Mouse (Mus musculus): ENCODE measurements around the gene Gdpd4. TPM values are rescaled to one million over a fixed set of nuclear protein-coding genes. Genes with fewer than 3 reads are reported as not detected.

Gene Gdpd4
- polyA plus RNA-seq (2015; fragmentation: Nextera tagmentation; extraction: Ambion mirVana): 0.10 and 0.15 TPM in 2 replicates

DNA sequence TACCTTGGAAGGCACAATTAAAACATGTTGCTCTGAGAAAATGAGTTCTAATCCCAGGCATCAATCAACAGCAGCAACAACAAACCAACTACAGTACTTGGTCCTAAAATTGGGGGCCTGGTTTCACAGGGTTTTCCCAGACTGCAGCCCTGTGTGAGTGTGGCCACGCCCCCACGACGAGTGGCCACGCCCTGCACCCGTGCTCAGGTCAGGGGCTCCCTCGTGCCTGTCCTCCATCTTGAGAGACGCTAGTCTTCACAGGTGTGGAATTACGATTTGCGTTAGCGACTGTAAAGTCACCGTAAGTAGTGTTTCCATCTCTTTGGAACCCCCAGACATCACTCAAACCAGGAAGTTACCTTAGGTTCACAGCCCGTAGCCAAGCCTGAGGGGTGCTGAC lies at the start of gene Gdpd4:
Gdpd4 (plus strand) TSS at position 214 of the 400 bp plus-strand sequence.
- H3K27ac ChIP-seq (replicated peaks): no peak within 1 kb of the TSS
- no peaks in the 10 kb centered on the region for H3K36me3 ChIP-seq
- no peak within 1 kb of the TSS for H3K4me2 ChIP-seq
- WGBS: 82% methylated on average over 12 of the region's 12 CpGs
- H3K9me3 ChIP-seq: no peaks in the 10 kb centered on the region
- H3K27me3 ChIP-seq: no peaks in the 10 kb centered on the region
- no peak within 1 kb of the TSS for H3K9ac ChIP-seq
- no peak for ATAC-seq (ENCODE audit: low read depth)
- no peaks in the 10 kb centered on the region for H3K4me1 ChIP-seq (replicated peaks)
- H3K4me3 ChIP-seq: no peak within 1 kb of the TSS

DNA sequence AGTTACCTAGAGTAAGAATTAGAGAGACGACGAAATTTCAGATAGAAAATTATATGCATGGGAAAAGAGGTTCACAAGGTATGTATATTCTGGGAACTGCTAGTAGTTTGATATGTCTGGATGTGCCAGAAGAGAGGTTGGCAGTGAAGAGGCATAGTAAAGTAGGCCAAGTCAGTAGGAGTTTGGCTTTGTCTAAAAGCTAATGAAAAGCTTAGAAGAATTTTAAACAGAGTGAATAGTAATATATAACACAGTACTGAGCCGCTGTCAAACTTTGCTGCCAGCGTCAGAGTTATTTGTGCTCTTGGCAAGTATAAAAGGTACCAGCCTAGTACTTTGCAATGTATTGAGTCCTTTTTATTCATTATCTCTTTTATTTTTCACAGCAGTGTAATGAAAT lies 47.4 kb upstream of the Gdpd4 start:
- WGBS: 80% methylated on average over 4 of the region's 4 CpGs
- no peaks in the 10 kb centered on the region for H3K9me3 ChIP-seq
- H3K4me2 ChIP-seq: no peak overlapping the region
- no peaks in the 10 kb centered on the region for H3K27me3 ChIP-seq
- no peak overlapping the region for H3K9ac ChIP-seq
- no peak overlapping the region for H3K27ac ChIP-seq (replicated peaks)
- peaks cover 11% of the 10 kb centered on the region for H3K36me3 ChIP-seq
- no peak overlapping the region for H3K4me3 ChIP-seq
- no peak for ATAC-seq (ENCODE audit: low read depth)
- H3K4me1 ChIP-seq (replicated peaks): no peaks in the 10 kb centered on the region

DNA sequence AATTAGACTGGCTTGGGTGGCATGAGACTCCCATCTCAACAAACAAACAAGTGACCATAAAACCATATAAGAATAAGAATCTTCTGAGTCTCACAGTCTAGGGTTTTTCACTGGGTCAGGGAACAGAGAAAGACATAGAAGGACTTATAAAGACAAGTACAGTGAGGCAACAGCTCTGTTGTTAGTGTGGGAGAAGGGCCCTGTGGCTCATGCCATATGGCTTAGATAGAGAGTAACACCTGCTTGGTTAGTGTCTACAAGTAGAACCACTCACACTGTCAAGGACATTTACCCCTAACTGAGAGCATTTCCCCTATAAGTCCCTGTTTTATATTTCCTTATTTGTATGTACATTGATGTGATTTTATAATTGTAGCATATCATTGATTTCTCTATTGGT lies 46.4 kb upstream of the Gdpd4 start:
- Histone ChIP-seq H3K9ac (no peak overlapping the region), H3K27ac (replicated peaks) (no peak overlapping the region), H3K9me3 (no peaks in the 10 kb centered on the region), H3K4me1 (replicated peaks) (no peaks in the 10 kb centered on the region), H3K27me3 (no peaks in the 10 kb centered on the region), H3K4me2 (no peak overlapping the region), H3K4me3 (no peak overlapping the region), H3K36me3 (peaks cover 5% of the 10 kb centered on the region)
- ATAC-seq (ENCODE audit: low read depth): no peak

DNA sequence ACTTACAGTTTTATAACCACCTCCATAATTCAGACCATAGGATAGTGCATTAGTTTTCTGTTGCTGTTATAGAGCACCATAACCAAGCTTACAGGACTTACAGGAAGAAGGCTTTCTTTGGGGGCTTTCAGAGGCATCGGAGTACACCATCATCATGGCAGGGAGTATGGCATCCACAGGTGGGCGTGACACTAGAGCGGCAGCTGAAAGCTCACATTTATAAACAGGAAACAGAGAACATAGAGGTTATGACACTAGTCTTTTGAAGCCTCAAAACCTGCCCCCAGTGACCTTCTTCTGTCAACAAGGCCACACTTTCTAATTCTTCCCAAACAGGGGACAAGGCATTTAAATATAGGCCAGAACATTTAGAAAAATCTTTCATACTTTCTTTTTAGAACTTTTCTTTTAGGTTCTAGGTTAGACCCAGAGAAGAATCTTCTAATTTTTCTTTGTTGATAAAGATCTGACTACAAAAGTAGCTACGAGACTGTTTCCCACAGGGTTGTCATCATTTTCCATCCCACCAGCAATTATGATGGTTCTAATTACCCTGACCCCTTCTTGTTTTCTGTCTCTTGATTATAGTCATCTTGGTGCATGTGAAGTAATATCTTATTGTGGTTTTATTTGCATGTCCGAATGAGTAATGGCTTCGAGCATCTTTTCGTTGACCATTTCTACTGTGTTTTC lies 41.8 kb upstream of the Gdpd4 start:
- ATAC-seq (ENCODE audit: low read depth): no peak

DNA sequence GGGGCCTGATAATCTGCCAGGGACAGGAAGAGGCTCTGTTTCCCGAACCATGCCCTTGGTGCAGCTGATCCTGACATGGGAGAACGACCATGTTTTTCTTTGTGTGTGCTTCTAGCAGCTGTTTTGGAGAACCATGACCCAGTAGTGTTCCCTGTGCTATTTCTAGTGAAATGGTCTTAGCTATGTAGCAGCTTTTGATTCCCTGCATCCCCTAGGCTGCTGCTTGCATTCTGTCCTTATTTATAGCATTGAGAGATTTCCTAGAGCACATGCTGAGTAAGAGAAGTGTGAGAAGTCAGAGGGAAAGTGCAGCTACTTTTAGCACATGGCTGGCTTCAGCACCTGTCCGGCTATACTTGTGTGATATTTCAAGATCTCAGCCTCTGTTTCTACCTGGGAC lies 8.1 kb upstream of the Gdpd4 start:
- H3K27me3 ChIP-seq: no peaks in the 10 kb centered on the region
- no peak overlapping the region for H3K4me3 ChIP-seq
- H3K27ac ChIP-seq (replicated peaks): no peak overlapping the region
- no peaks in the 10 kb centered on the region for H3K9me3 ChIP-seq
- no peak overlapping the region for H3K9ac ChIP-seq
- no peaks in the 10 kb centered on the region for H3K4me1 ChIP-seq (replicated peaks)
- WGBS: 87% methylated on average over 3 of the region's 3 CpGs
- ATAC-seq (ENCODE audit: low read depth): no peak
- peaks cover 56% of the 10 kb centered on the region for H3K36me3 ChIP-seq
- H3K4me2 ChIP-seq: no peak overlapping the region

More for the DNA sequence above, 41.8 kb upstream of the Gdpd4 start:
- 87% methylated on average over 7 of the region's 7 CpGs for WGBS
- H3K36me3 ChIP-seq: no peaks in the 10 kb centered on the region
- H3K4me3 ChIP-seq: no peak overlapping the region
- no peaks in the 10 kb centered on the region for H3K9me3 ChIP-seq
- H3K4me1 ChIP-seq (replicated peaks): no peaks in the 10 kb centered on the region
- no peaks in the 10 kb centered on the region for H3K27me3 ChIP-seq
- no peak overlapping the region for H3K9ac ChIP-seq
- no peak overlapping the region for H3K27ac ChIP-seq (replicated peaks)
- no peak overlapping the region for H3K4me2 ChIP-seq

DNA sequence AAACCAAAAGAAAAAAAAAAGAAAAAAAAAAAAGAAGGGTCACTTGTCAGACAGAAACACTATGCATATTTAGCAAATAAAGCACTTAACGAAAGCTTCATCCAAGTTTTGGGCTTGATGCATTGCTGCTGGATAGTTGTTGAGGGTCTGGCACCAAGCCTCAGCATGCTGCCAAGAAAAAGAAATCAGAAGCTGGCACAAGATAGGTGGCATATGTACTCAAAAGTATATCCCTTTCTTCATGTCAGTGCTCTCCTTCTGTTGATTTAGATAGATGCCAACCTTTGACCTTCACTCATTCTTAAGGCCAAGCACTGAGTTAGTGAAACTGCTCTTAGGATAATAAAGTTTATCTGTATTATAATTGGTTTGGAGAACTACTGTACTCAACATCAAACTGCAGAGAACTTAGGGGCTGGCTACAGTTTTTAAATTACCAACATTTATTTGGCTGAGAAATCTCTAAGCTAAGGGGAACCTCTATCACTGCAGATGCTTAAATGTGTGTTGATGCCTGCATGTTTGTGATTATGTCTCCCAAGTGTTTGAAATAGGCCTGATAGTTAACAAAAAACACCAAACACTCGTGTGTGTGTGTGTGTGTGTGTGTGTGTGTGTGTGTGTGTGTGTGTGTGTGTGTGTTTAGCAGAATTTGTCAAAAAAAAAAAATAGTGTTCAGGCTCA lies 4.8 kb upstream of the Gdpd4 start:
- no peak overlapping the region for H3K4me2 ChIP-seq
- H3K36me3 ChIP-seq: peaks cover 26% of the 10 kb centered on the region
- H3K27ac ChIP-seq (replicated peaks): no peak overlapping the region
- H3K9me3 ChIP-seq: no peaks in the 10 kb centered on the region
- WGBS: 85% methylated on average over 2 of the region's 2 CpGs
- H3K9ac ChIP-seq: no peak overlapping the region
- no peak for ATAC-seq (ENCODE audit: low read depth)
- H3K4me1 ChIP-seq (replicated peaks): no peaks in the 10 kb centered on the region
- no peak overlapping the region for H3K4me3 ChIP-seq
- no peaks in the 10 kb centered on the region for H3K27me3 ChIP-seq

DNA sequence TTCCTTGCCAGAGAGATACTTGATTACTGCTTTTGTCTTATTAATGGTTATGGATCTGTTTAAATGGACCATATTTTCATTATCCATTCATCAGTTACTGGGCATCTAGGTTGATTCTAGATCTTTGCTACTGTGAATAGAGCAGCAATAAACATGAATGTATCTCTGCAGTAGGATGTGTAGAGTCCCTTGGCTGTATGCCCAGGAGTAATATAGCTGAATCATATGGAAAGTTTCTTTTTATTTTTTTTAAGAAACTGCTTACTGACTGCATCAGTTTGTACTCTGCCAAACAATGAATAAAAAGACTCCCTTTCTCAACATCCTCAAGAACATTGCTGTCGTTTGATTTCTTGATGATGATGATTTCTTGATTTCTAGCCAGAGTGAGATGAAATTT lies 6.1 kb downstream of the Gdpd4 start:
- no peak overlapping the region for H3K9ac ChIP-seq
- H3K27ac ChIP-seq (replicated peaks): no peak overlapping the region
- no peaks in the 10 kb centered on the region for H3K36me3 ChIP-seq
- 80% methylated on average over 1 of the region's 1 CpGs for WGBS
- no peaks in the 10 kb centered on the region for H3K27me3 ChIP-seq
- no peaks in the 10 kb centered on the region for H3K4me1 ChIP-seq (replicated peaks)
- peaks cover 1% of the 10 kb centered on the region; the same call in 1 of the 2 replicates for H3K9me3 ChIP-seq
- ATAC-seq (ENCODE audit: low read depth): no peak
- H3K4me3 ChIP-seq: no peak overlapping the region
- no peak overlapping the region for H3K4me2 ChIP-seq

DNA sequence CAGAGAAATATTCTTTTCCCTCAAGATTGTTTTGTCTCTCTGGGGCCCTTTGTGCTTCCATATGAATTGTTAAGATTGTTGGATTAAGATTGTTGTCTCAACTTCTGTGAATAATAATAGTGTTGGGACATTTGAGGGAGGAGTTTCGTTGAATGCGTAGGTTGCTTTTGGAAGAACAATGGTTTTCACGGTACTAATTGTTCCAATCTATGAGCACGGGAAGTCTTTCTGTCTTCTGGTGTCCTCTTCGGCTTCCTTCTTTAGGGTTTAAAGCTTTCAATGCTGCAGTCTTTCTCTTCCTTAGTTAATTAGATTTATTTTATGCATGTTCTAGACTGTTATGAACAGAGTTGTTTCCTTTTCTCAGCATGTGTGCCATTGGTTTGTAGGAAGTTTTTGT lies 7.2 kb downstream of the Gdpd4 start:
- H3K9me3 ChIP-seq: peaks cover 6% of the 10 kb centered on the region; the same call in 1 of the 2 replicates
- no peak overlapping the region for H3K9ac ChIP-seq
- no peak overlapping the region for H3K27ac ChIP-seq (replicated peaks)
- WGBS: 82% methylated on average over 5 of the region's 5 CpGs
- H3K4me1 ChIP-seq (replicated peaks): no peaks in the 10 kb centered on the region
- H3K4me2 ChIP-seq: no peak overlapping the region
- no peaks in the 10 kb centered on the region for H3K36me3 ChIP-seq
- H3K27me3 ChIP-seq: no peaks in the 10 kb centered on the region
- ATAC-seq (ENCODE audit: low read depth): no peak
- no peak overlapping the region for H3K4me3 ChIP-seq

DNA sequence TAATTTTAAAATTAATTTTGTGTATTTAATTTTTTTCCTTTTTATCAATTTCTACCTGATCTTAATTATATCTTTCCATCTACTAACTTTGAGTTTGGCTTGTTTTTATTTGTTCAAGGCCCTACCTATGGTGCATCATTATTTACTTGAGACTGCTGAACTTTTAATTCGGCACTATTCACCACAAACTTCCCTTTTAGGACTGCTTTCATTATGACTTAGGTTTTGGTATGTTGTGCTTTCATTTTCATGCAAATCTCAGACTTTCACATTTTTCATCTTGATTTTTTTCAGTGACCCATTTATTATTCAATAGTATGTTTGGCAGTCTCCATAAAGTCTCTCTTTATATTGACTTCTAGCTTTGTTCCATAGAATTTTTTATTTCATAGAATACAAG lies 24.7 kb downstream of the Gdpd4 start:
- Histone ChIP-seq H3K4me1 (replicated peaks) (no peaks in the 10 kb centered on the region), H3K9ac (no peak overlapping the region), H3K27ac (replicated peaks) (no peak overlapping the region), H3K9me3 (no peaks in the 10 kb centered on the region), H3K27me3 (no peaks in the 10 kb centered on the region), H3K36me3 (no peaks in the 10 kb centered on the region), H3K4me3 (no peak overlapping the region), H3K4me2 (no peak overlapping the region)
- 88% methylated on average over 1 of the region's 1 CpGs for WGBS
- no peak for ATAC-seq (ENCODE audit: low read depth)

DNA sequence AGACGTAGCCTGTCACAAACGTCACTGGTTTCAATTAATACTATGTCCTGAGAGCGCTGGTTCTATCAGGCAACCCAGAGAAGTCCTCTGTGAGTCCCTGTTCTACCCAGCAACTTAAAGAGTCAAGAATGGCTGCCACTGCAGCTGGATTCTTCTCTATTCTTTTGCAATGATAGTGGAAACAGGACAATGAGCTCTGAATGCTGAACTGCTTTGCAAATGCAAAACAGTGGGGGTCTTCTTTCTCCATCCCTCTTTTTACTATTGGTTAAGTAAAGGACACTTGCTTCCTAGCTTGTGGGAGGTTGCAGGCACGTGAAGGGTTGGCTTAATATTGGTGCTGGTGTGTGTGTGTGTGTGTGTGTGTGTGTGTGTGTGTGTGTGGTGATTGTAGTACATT lies 52.7 kb downstream of the Gdpd4 start:
- ATAC-seq (ENCODE audit: low read depth): no peak
- WGBS: 22% methylated on average over 4 of the region's 4 CpGs

DNA sequence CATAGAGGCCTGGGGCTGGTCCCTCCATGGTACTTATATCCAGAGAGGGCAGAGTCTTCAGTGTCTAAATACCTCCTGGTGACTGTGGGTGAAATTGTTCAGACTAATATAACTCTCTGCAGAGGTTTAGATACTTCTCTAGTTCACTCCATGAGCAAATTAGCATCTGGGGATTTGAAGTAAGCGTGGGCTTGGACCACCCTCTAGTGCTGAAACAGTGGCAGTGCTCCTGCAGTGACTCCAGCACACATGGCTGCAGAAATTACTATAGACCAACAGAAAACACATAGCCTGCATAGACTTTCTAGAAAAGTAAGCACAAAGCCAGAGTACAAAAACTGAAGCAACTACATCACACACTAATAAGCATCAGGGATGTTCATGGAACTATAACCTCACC lies 57.7 kb downstream of the Gdpd4 start:
- Histone ChIP-seq H3K4me1 (replicated peaks) (no peaks in the 10 kb centered on the region), H3K4me2 (no peak overlapping the region), H3K9me3 (no peaks in the 10 kb centered on the region), H3K9ac (no peak overlapping the region), H3K27ac (replicated peaks) (no peak overlapping the region), H3K4me3 (no peak overlapping the region), H3K27me3 (no peaks in the 10 kb centered on the region), H3K36me3 (no peaks in the 10 kb centered on the region)
- WGBS: 38% methylated on average over 1 of the region's 1 CpGs
- peak; percentile 79 for ATAC-seq (ENCODE audit: low read depth)

More for the DNA sequence above, 52.7 kb downstream of the Gdpd4 start:
- H3K27ac ChIP-seq (replicated peaks): no peak overlapping the region
- H3K4me1 ChIP-seq (replicated peaks): no peaks in the 10 kb centered on the region
- H3K9me3 ChIP-seq: no peaks in the 10 kb centered on the region
- no peak overlapping the region for H3K4me2 ChIP-seq
- H3K36me3 ChIP-seq: no peaks in the 10 kb centered on the region
- H3K9ac ChIP-seq: no peak overlapping the region
- H3K27me3 ChIP-seq: no peaks in the 10 kb centered on the region
- H3K4me3 ChIP-seq: no peak overlapping the region

DNA sequence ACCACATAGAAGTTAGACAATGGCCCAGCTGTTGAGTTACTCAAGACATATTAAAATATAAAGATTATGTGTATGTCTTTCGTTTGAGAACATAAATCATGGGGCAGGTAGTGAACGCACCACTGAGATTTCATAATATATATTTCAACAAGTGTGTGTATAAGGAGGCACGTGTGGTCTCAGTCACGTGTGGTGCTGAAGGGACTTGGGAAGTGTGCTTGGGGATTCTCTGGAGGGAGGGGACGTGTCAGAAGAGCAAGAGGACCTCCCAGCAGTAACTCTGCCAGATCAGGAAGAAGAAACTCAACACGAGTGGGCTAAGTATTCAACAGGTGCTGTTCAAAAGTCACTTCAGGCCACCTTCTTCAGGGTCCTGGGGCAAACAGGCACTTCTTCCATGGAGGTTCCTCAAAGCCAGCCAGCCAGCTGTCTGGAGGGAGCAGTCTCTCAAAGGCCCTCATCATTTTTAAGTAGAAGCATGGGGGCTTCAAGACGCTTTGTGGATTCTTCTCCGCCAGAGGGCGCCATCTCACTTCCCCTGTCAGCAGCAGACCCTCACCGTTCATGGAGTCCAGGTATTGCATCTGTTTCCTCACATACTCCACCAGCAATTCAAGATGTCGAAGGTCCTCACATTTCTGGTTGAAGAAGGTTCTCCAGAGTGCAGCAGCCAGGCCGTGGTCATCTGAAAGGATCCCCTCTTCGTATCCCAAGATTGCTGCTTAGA lies 64.5 kb downstream of the Gdpd4 start:
- Histone ChIP-seq H3K9me3 (no peaks in the 10 kb centered on the region), H3K9ac (no peak overlapping the region), H3K36me3 (no peaks in the 10 kb centered on the region), H3K4me2 (no peak overlapping the region), H3K4me3 (no peak overlapping the region), H3K4me1 (replicated peaks) (no peaks in the 10 kb centered on the region), H3K27ac (replicated peaks) (no peak overlapping the region), H3K27me3 (no peaks in the 10 kb centered on the region)
- no peak for ATAC-seq (ENCODE audit: low read depth)
- 53% methylated on average over 13 of the region's 13 CpGs for WGBS

Data from neural tube, embryonic 13.5 days (tissue).